Mouse (Mus musculus) lung, embryonic 14.5 days (tissue): ENCODE data around the gene Calcoco1. TPM values are rescaled to one million over a fixed set of nuclear protein-coding genes. Genes with fewer than 3 reads are reported as not detected.

Experiments used
- ATAC-seq: fragments of 200-750 bp; cut with Nextera tagmentation; 2 replicates; pipeline ENCODE4 v1.8.0; 2017; ENCODE audit warnings: mild to moderate bottlenecking, moderate TSS enrichment, moderate library complexity; ENCODE audit not compliant: insufficient read depth
- DNase-seq: peaks from one replicate; pipeline ENCODE4 v3.0.0-alpha.2; 2015
- H3K27ac ChIP-seq: fragments of 300-500 bp; sonication (generic); 2 replicates; pipeline ENCODE4 v1.5.1; 2014; ENCODE audit warnings: low read depth, mild to moderate bottlenecking, moderate library complexity
- H3K27me3 ChIP-seq: fragments of 300-500 bp; sonication (generic); 2 replicates; pipeline ENCODE4 v1.6.1; 2014; ENCODE audit warnings: low read length, control low read depth; ENCODE audit not compliant: insufficient read depth
- H3K36me3 ChIP-seq: fragments of 300-500 bp; sonication (generic); 2 replicates; pipeline ENCODE4 v1.6.1; 2014; ENCODE audit warnings: control low read depth; ENCODE audit not compliant: insufficient read depth
- H3K4me1 ChIP-seq: fragments of 300-500 bp; sonication (generic); 2 replicates; pipeline ENCODE4 v1.6.1; 2014; ENCODE audit warnings: antibody characterized with exemption, control low read depth; ENCODE audit not compliant: insufficient read depth
- H3K4me2 ChIP-seq: fragments of 300-500 bp; sonication (generic); 2 replicates; pipeline ENCODE4 v1.6.1; 2014; ENCODE audit warnings: mild to moderate bottlenecking
- H3K4me3 ChIP-seq: fragments of 300-500 bp; sonication (generic); 2 replicates; pipeline ENCODE4 v1.5.1; 2014; ENCODE audit warnings: low read depth, low read length
- H3K9ac ChIP-seq: fragments of 300-500 bp; sonication (generic); 2 replicates; pipeline ENCODE4 v1.6.1; 2014
- H3K9me3 ChIP-seq: fragments of 300-500 bp; sonication (generic); 2 replicates; pipeline ENCODE4 v1.6.1; 2016; ENCODE audit warnings: low read depth, low read length, control low read depth
- CTCF ChIP-seq: IDR thresholded peaks from 2 replicates; pipeline ENCODE4 v1.5.1; 2016; ENCODE audit warnings: antibody characterized with exemption, low read depth
- WGBS: fragments of 180-500 bp; shearing (Covaris S2); extraction: QIAGEN DNeasy Blood & Tissue Kit; methylation state at CpG from one replicate; pipeline ENCODE4 v1.1.7; 2014; 5-methylcytosine and 5-hydroxymethylcytosine counted together
- microRNA counts: library from miRNA; unstranded; fragments of <30 nt; microRNA quantifications from one replicate; lab custom pipeline; 2016
- microRNA-seq: library from miRNA; unstranded; fragments of <30 nt; microRNA quantifications from one replicate; pipeline ENCODE4, GENCODE M21; 2016; ENCODE audit warnings: borderline number of aligned reads
- polyA plus RNA-seq: library from polyadenylated mRNA; unstranded; fragments of >200 nt; fragmentation: Nextera tagmentation; extraction: Ambion mirVana; gene quantifications from 2 replicates; pipeline ENCODE4 v1.2.1, GENCODE M21; 2014

Calcoco1 gene
- polyA plus RNA-seq, 1 experiment from 2014 or later: 36.4 TPM

DNA sequence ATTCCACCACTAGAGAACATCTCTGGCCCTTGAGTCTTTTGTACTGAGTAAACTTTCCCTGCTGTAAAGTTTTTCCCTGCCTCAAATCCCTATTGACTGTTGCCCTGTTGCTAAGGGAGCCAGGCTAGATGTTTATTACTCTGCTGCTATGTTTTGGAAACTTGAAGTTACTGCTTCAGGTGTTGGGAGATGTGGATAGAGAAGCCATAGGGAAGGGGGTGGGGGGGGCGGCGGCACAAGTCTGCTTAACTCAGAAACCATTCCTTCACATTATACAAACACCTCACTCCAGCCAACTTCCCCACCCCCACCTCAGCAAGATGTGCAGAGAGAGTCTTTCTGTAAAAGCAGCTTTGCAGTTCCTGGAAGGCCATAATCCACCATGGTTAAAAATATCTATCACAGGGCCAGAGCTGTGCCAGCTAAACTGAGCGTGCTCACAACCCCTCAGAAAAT, 64.0 kb downstream of the Calcoco1 start:
- Histone ChIP-seq H3K27ac (peak overlapping the region; percentile 97), H3K9me3 (no peaks in the 10 kb centered on the region), H3K4me1 (peaks cover 14% of the 10 kb centered on the region), H3K27me3 (no peaks in the 10 kb centered on the region), H3K36me3 (peaks cover 29% of the 10 kb centered on the region), H3K9ac (no peak overlapping the region), H3K4me2 (peak overlapping the region; percentile 21; the same call in 1 of the 2 replicates), H3K4me3 (no peak overlapping the region)
- no peak for TF ChIP-seq CTCF
- ATAC-seq (peak; percentile 28), DNase-seq (peak; percentile 50)
- WGBS: 24% methylated on average over 3 of the region's 3 CpGs

MicroRNAs within 50 kb of the gene (microRNA counts, 519-probe panel; counts per million panel counts)
- microRNA mmu-miR-688 (lab: Ali Mortazavi, UCI): 1,668 counts per million, percentile 13 among the panel's probes with 10 or more counts

Small RNAs within 50 kb of the gene (microRNA-seq; reads per million reads assigned to microRNA genes)
- not detected for gene Mir688

Other genes starting within 250 kb of the Calcoco1 start
- not detected in 2 replicates for gene Gm10337, start 218.5 kb downstream of the Calcoco1 start, polyA plus RNA-seq
- 13.2 and 13.9 TPM in 2 replicates for gene Map3k12, start 205.1 kb downstream of the Calcoco1 start, polyA plus RNA-seq
- 74.5 and 81.2 TPM in 2 replicates for gene Tarbp2, start 204.0 kb downstream of the Calcoco1 start, polyA plus RNA-seq
- 1.9 and 2.9 TPM in 2 replicates for gene Npff, start 197.2 kb downstream of the Calcoco1 start, polyA plus RNA-seq
- gene Gm28047, start 97.1 kb downstream of the Calcoco1 start, polyA plus RNA-seq: not detected in 2 replicates
- 43.5 and 44.3 TPM in 2 replicates for gene Atf7, start 96.7 kb downstream of the Calcoco1 start, polyA plus RNA-seq
- 94.8 and 97.4 TPM in 2 replicates for gene Atp5g2, start 49.8 kb downstream of the Calcoco1 start, polyA plus RNA-seq
- gene Hoxc13, start 198.9 kb upstream of the Calcoco1 start, polyA plus RNA-seq: not detected in 2 replicates
- gene Hoxc12, start 214.6 kb upstream of the Calcoco1 start, polyA plus RNA-seq: not detected in 2 replicates
- gene Hoxc11, start 232.2 kb upstream of the Calcoco1 start, polyA plus RNA-seq: not detected in 2 replicates
- not detected in 2 replicates for gene Hoxc10, start 244.6 kb upstream of the Calcoco1 start, polyA plus RNA-seq
- gene Hoxc5, start 245.3 kb upstream of the Calcoco1 start, polyA plus RNA-seq: 0.62 and 0.74 TPM in 2 replicates